Mouse (Mus musculus): ENCODE measurements around the gene Wwtr1. TPM values are rescaled to one million over a fixed set of nuclear protein-coding genes. Genes with fewer than 3 reads are reported as not detected.

Wwtr1 gene
- polyA plus RNA-seq, 1 experiment from 2014 or later: 7.2 TPM

Small RNA genes within 50 kb of the gene (microRNA-seq; reads per million reads assigned to microRNA genes)
- gene Mir6377: not detected

Other genes starting within 250 kb of the Wwtr1 start
- 0.19 and 0.55 TPM in 2 replicates for gene Tm4sf4, start 150.6 kb downstream of the Wwtr1 start, polyA plus RNA-seq (2014; fragmentation: Nextera tagmentation; extraction: Ambion mirVana)
- 82.8 and 85.1 TPM in 2 replicates for gene Commd2, start 75.8 kb upstream of the Wwtr1 start, polyA plus RNA-seq (2014; fragmentation: Nextera tagmentation; extraction: Ambion mirVana)
- 0.12 and 0.16 TPM in 2 replicates for gene Ankub1, start 116.9 kb upstream of the Wwtr1 start, polyA plus RNA-seq (2014; fragmentation: Nextera tagmentation; extraction: Ambion mirVana)
- gene Rnf13, start 160.2 kb upstream of the Wwtr1 start, polyA plus RNA-seq (2014; fragmentation: Nextera tagmentation; extraction: Ambion mirVana): 73.1 and 77.4 TPM in 2 replicates